Comparison of ENCODE assay signal across 13 mouse cellular contexts in genomic region chr5:108343680-108344170, GRCm38 (mm10). TPM values are rescaled to one million over a fixed set of nuclear protein-coding genes. Genes with fewer than 3 reads are reported as not detected.
"Had no signal": no experiment of that assay in that cellular context is flagged by ENCODE, and none has a peak within 500 bp of the region (broad histone marks: within the 10 kb centered on the region; RNA-seq: fewer than 3 reads in every experiment).

No protein-coding gene starts in this region.

- DNase-seq: lung, adult 18-20 months; lung, embryonic 14.5 days; lung, postnatal 10 days; lung, postnatal 4 days; midbrain, embryonic 14.5 days; retina, postnatal 1 day; right cerebral cortex, postnatal 14 days; right cerebral cortex, postnatal 4 days; spleen, adult 18-20 months; thymus, adult 18-20 months; thymus, postnatal 14 days; thymus, postnatal 4 days had no signal

RNA-seq across cellular contexts. Expression of gene Gm42517, which starts 24.0 kb away (rescaled TPM):
- total RNA-seq: megakaryocyte-erythroid progenitor cell, adult 5-6 weeks had no signal

RNA-seq across cellular contexts. Expression of gene Pde6b, which starts 44.5 kb away (rescaled TPM):
- total RNA-seq: megakaryocyte-erythroid progenitor cell, adult 5-6 weeks had no signal
